Mouse (Mus musculus) T-helper 17 cell (primary cell): ENCODE results near the gene Snu13.

ENCODE experiments used
- in situ Hi-C, 2 experiments: fragments of 300-600 bp; cut with MboI, MseI; formaldehyde crosslinking; loops; 1 replicate in 1 of 2; 2 replicates in 1 of 2; pipeline ENCODE4 v1.15.1; 2025; ENCODE audit warnings: high pct_unique_total_duplicates in 2 of 2

Gene Snu13

DNA sequence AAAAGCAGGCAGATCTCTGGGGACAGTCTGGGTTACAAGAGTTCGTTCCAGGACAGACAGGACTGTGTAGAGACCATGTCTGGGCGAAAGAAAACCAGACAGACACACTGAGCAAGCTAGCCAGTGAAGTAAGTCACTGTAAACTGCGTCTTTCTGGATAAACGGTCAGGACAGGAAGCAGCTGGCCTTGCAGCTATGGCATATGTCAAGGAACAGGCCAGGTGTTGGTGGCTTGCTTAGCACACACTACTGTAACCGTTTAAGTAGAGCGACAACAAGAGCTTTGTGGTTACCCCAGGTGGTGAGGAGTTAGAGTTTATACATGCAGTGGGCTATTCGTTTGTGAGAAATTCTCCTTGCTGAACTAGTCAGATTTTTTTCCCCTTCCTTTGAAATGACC, 19.7 kb downstream of the Snu13 start:
- in situ Hi-C loops, result no loop called here

DNA sequence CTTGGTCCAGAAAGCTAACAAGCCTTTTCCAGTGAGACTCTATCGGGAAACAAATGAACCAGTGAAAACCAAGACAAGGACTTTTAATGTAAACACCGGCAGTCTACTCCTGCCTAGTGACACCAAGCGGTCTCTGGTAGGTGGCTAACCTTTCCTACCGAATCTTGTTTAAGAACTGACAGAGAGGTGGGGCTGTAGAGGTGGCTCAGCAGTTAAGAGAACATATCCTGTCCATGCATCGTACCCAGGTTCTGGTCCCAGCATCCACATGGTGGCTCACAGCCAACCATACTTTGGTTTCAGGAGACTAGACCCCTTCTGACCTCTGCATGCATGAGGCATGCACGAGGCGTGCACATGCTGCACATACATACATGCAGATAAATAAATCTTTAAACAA, 20.1 kb downstream of the Snu13 start:
- in situ Hi-C loops, result no loop called here

DNA sequence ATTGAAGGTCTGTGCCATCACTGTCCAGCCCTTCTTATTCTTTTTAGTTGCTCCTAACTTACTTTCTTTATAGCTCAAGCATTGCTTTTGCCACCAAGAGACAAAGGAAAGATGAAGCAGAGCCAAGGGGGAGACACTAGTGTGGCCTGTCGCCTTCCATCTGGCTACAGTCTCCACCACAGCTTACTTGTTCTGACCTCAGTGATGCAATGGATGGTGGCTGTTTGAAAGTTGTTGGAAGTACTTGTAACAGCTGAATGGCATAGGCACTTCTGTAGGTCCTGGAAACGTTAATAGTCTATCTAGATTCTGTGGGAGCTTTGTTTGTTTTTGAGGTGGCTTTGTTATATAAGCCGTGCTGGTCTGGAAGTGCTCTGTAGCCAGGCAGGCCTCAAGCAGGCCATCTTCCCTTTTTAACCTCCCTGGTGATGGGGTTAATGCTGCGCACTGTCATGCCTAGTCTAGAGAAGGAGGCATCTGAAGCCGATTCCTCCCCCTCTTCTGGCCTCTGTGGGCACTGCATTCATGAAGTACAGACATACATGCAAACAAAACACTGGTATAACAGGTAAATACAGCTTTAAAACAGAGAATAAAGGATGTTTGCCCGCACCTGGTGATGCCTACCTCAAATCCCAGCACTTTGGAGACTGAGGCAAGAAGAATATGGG, 23.3 kb downstream of the Snu13 start:
- in situ Hi-C loops, result no loop called here

DNA sequence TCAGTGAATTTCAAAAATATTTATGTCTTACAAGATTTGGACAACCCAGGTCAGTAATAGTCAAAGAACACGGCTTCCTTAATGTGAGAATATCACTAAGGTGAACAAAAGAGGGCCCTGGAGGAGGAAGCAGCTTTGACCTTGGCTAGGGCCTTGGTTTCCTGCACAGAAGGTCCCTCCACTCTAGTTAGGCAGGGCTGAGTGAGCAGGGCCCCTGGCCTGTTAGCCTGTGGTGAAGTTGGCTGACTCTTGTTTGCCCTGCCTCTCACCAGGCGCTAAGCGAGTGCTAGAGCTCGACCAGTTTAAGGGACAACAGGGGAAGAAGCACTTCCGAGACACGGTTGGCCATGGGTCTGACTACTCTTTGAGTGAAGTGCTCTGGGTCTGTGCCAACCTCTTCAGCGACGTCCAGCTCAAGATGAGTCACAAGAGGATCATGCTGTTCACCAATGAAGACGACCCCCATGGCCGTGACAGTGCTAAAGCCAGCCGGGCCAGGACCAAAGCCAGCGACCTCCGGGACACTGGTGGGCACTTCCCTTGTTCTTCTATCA, 24.8 kb downstream of the Snu13 start:
- in situ Hi-C loops, result no loop called here

DNA sequence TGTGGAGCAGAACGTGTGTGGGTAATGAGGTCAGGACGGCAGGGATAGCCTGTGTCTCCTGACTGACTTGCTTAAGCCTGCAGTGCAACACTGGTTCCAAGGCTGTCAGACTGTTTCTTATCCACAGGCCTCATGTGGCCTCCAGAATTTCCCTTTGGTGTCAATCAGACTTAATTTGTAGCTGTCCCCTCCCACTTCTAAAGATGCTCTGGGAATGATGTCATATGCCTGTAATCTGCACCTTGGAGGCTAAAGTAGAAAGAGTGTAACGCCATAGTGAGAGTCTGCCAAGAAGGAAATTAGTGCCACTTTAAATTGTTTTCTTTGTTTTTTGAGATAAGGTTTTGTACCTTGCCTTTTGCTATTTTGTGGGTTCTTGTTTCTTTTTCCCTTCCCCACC, 28.1 kb downstream of the Snu13 start:
- in situ Hi-C loops, result no loop called here

DNA sequence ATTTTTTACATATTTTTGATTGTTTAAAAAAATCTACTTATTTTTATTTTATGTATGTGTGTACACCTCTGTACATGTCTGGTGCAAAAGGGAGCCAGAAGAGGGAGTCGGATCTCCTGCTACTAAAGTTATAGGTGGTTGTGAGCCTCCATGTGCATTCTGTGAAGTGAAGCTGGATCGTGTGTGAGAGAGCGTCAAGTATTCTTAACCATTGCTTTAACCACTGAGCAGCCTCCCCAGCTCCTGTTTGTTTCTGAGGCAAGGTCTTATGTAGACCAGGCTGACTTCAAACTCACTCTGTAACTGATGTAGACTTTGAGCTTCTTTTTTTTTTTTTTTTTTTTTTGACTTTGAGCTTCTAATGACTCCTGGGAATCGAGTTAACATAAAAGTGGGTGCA, 29.9 kb downstream of the Snu13 start:
- in situ Hi-C loops, result no loop called here

DNA sequence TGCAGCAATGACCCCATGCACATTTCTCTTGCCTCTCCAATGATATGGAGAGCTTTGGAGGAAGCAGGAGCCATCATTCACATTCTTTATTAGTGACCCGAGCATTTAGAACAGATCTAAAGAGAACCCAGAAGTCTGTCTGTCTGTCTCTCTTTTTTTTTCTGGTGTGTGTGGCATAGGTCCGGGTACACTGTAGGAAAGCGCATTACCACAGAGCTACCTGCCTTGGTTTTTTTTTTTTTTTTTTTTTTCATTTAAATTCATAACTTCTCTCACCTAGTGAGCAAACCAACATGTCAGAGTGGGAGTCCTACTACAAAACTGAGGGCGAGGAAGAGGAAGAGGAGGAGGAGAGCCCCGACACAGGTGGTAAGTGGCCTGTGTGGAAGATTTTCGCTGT, 30.6 kb downstream of the Snu13 start:
- in situ Hi-C loops, result no loop called here

DNA sequence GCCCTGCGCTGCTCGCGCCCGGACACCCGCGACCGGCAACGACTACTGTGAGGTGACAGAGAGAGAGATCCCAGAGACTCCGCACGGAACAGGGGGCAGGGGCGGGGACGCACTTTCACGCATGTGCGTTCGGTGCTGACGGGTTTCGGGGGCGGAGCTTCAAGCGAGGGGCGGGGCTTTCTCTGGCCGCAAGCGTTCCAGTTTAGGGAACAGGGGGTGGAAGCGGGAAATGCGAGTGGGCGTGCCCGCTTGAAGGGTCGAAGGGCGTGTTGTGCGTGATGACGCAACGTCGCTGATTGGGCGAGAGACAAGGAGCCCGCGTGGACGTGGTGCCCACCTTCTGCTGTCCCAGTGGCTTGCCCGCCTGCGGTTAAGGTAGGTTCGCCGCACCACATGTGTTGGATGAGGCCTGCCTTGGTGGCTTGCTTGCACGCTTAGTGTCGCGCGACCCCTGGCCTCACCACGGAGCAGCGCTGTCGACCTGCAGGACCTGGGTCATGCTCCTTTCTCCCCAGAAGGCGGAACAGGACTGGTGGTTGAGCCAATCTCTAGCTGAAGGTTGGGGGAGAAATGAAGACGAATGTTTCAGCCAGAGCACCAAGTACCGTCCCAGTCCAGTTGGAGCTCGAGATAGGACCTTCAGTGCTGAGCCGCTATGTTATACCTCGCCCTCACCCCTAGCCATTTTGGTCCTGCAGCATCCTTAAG, 31.1 kb downstream of the Snu13 start:
- in situ Hi-C loops, result no loop called here

DNA sequence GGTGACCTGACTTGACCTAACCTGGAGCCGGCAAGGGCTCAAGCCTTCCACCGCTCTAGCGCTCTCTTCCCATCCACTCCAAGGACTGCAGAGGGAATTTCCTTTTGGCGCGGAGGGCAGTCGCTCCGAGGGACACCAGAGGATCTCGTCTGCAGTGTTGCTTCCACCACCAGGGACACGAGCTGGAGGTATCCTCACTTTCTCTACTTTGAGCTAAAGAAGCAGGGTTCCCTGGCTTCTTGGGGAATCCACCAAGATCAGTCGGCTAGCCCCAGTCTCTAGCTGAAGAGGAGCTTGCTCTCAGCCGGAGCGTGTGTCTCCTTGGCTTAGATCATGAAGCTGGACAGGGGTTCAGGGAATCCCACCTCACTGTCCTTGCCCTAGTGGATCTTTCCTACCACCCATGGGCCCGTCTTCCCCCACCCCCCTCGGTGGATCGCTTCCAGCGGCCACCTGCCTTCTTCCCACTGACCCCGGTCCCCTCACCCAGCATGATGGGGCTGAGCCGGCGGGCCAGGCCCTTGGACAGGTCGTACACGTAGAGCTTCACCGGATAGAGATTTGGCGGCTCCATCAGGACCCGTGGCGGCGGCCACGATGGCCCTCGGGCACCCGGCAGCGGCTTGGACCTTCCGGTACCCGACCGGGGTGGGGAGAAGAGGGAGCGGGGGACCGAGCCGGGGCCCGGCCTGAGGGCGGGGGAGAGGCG, 31.9 kb downstream of the Snu13 start:
- in situ Hi-C loops, result no loop called here

DNA sequence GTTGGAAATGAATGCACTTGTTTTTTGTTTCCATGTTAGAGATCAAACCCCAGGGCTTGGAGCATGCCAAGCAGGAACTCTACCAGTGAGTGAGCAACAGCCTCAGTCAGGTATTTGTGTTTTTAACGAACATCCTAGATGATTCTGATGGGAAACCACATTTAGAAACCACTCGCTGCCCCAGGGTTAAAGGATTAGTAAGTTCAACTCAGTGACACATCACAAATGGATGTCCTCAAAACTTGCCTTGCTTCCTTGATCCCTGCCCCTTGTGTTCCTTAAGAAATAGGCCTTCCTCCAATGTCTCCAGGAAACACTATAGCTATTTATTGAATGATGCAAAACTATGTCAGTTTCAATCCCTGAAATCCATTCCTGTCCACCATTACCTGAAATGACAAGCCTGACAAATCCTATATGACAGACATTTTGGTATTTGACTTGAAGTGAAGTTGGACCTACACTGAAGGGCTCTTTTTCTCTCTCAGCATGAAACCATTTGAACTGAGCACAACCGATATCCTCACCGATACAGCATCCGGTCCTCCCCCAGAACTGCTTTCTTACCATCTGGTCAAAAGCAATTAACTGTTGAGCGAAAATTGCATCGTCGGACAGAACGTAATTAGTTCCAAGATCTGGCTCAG, 32.5 kb downstream of the Snu13 start:
- in situ Hi-C loops, result no loop called here

DNA sequence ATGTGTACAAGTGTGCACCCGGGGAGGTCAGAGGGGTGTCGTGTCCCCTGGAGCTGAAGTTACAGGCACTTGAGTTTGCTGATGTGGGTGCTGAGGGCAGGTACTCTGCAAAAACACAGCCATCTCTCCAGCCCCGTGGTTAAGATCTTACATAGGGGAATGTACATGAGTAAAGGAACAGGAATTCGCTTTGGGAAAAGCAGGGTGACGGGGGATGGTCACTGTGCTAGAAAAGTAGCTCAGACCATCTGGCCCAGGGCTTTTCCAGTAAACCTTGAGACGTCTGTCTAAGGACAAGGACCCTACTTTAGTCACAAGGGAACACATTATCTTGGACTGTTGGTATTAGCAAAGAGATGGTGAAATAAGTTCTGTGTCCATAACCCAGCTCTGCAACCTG, 35.5 kb downstream of the Snu13 start:
- in situ Hi-C loops, result no loop called here

DNA sequence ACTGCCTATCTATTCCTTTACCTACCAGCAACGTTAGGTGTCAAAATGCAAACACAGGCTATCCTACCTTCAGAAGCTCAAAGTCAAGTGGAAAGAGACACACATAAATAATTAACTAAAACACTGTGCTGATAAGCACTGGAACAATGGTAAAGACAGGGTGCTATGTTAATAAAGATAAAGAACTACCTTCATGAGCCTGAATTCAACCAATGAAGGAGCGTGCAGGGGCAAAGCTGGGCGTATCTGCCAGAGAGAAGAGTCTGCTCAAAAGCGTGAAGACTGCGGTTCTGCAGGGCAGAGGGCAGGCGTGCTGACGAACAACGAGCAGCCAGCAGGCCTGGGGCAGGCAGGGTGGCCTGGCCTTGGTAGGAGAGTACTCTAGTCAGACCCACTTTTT, 43.1 kb downstream of the Snu13 start:
- in situ Hi-C loops, result no loop called here

DNA sequence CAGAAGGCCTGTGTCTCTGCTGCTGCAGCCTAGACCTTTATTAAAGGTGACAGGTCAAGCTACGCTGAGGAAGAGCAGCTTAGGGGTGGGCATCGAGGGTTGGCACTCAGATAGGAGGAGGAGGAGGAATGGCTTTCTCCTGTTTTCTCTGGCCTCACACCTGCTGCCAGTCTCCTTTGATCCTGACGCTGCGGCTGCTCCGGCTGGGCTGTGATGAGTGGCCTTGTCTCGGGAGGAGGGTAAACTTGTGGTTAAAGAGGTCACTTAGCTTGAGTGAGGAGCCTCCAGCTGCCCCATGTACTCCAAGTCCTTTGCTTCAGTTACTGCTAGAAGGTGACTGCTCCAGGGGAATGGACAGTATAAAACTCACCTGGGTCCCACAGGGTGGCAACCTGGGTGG, 53.4 kb downstream of the Snu13 start:
- in situ Hi-C loops, result loop anchor here (5.0 kb wide), 2 partner anchors 37 to 42 kb away; no protein-coding TSS in a partner anchor

DNA sequence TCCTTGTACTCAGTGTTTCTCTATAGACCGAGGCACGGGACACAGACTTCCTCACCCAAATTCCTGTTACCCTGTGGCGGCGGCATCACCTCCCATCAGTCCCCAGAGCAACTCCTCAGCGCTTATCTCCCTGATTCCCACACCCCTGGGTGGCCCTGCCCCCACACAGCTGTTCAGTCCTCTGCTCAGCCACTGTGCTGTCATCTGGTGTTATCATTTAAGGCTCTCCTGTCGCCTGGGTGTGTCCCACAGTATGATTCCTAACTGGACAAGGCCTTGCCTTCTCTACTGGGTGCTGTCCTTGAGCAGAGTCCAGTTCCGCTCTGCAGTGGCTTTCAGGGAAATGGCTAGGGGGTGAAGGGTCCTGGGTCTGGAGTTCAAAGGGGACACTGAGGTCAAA, 56.8 kb downstream of the Snu13 start:
- in situ Hi-C loops, result loop anchor here (5.0 kb wide), 2 partner anchors 33 to 38 kb away; no protein-coding TSS in a partner anchor
